Mouse (Mus musculus) liver, embryonic 12.5 days (tissue): ENCODE results near the gene Cd164l2. TPM values are rescaled to one million over a fixed set of nuclear protein-coding genes. Genes with fewer than 3 reads are reported as not detected.

ENCODE experiments used
- ATAC-seq: fragments of 200-750 bp; cut with Nextera tagmentation; 2 replicates; pipeline ENCODE4 v1.8.0; 2017; ENCODE audit warnings: moderate number of reproducible peaks, mild to moderate bottlenecking, moderate library complexity
- H3K27ac ChIP-seq: fragments of 300-500 bp; sonication (generic); 2 replicates; pipeline ENCODE4 v1.5.1; 2016; ENCODE audit warnings: mild to moderate bottlenecking
- H3K27me3 ChIP-seq: fragments of 300-500 bp; sonication (generic); replicated peaks from 2 replicates; pipeline ENCODE4 v1.6.1; 2016; ENCODE audit warnings: mild to moderate bottlenecking, moderate library complexity
- H3K36me3 ChIP-seq: fragments of 300-500 bp; sonication (generic); 2 replicates; pipeline ENCODE4 v1.6.1; 2016; ENCODE audit warnings: mild to moderate bottlenecking, moderate library complexity
- H3K4me1 ChIP-seq: fragments of 300-500 bp; sonication (generic); 2 replicates; pipeline ENCODE4 v1.6.1; 2016
- H3K4me2 ChIP-seq: fragments of 300-500 bp; sonication (generic); 2 replicates; pipeline ENCODE4 v1.6.1; 2016; ENCODE audit warnings: mild to moderate bottlenecking, moderate library complexity
- H3K4me3 ChIP-seq: fragments of 300-500 bp; sonication (generic); 2 replicates; pipeline ENCODE4 v1.5.1; 2016; ENCODE audit warnings: mild to moderate bottlenecking, moderate library complexity
- H3K9ac ChIP-seq: fragments of 300-500 bp; sonication (generic); 2 replicates; pipeline ENCODE4 v1.6.1; 2016; ENCODE audit warnings: mild to moderate bottlenecking, moderate library complexity
- H3K9me3 ChIP-seq: fragments of 300-500 bp; sonication (generic); replicated peaks from 2 replicates; pipeline ENCODE4 v1.6.1; 2016; ENCODE audit warnings: mild to moderate bottlenecking, moderate library complexity
- WGBS: fragments of 180-500 bp; shearing (Covaris S2); methylation state at CpG from one replicate; pipeline ENCODE4 v1.1.7; 2016; ENCODE audit not compliant: insufficient replicate concordance; 5-methylcytosine and 5-hydroxymethylcytosine counted together
- polyA plus RNA-seq: library from polyadenylated mRNA; unstranded; fragments of >200 nt; fragmentation: Nextera tagmentation; extraction: Ambion mirVana; gene quantifications from 2 replicates; pipeline ENCODE4 v1.2.1, GENCODE M21; 2016

Cd164l2 gene
- polyA plus RNA-seq, 1 experiment from 2014 or later: 0.12 TPM

GRCm38 (mm10) chr4:133196852-133197251, 15.1 kb upstream of the Cd164l2 start:
- no peak overlapping the region for H3K4me2 ChIP-seq
- no peak overlapping the region for H3K4me3 ChIP-seq
- H3K9ac ChIP-seq: no peak overlapping the region
- no peak overlapping the region for H3K27ac ChIP-seq
- H3K27me3 ChIP-seq: no peaks in the 10 kb centered on the region
- peaks cover 42% of the 10 kb centered on the region for H3K4me1 ChIP-seq
- no peak for ATAC-seq
- H3K36me3 ChIP-seq: peaks cover 60% of the 10 kb centered on the region
- 72% methylated on average over 7 of the region's 7 CpGs for WGBS
- H3K9me3 ChIP-seq: no peaks in the 10 kb centered on the region

GRCm38 (mm10) chr4:133197355-133197754, 14.6 kb upstream of the Cd164l2 start:
- no peak overlapping the region for H3K4me3 ChIP-seq
- no peak overlapping the region for H3K27ac ChIP-seq
- H3K9ac ChIP-seq: no peak overlapping the region
- H3K27me3 ChIP-seq: no peaks in the 10 kb centered on the region
- H3K4me2 ChIP-seq: no peak overlapping the region
- peaks cover 55% of the 10 kb centered on the region for H3K36me3 ChIP-seq
- H3K9me3 ChIP-seq: no peaks in the 10 kb centered on the region
- no peak for ATAC-seq
- WGBS: 79% methylated on average over 5 of the region's 5 CpGs
- peaks cover 42% of the 10 kb centered on the region for H3K4me1 ChIP-seq

GRCm38 (mm10) chr4:133197801-133198286, 14.1 kb upstream of the Cd164l2 start:
- Histone ChIP-seq H3K4me1 (peaks cover 42% of the 10 kb centered on the region), H3K4me2 (no peak overlapping the region)

GRCm38 (mm10) chr4:133198337-133199180, 13.4 kb upstream of the Cd164l2 start:
- Histone ChIP-seq H3K4me1 (peaks cover 42% of the 10 kb centered on the region), H3K4me2 (no peak overlapping the region)

More at GRCm38 (mm10) chr4:133197801-133198286, 14.1 kb upstream of the Cd164l2 start:
- WGBS: 77% methylated on average over 13 of the region's 13 CpGs
- no peak overlapping the region for H3K9ac ChIP-seq
- no peaks in the 10 kb centered on the region for H3K9me3 ChIP-seq
- no peak overlapping the region for H3K4me3 ChIP-seq
- no peak overlapping the region for H3K27ac ChIP-seq
- no peaks in the 10 kb centered on the region for H3K27me3 ChIP-seq
- ATAC-seq: no peak
- H3K36me3 ChIP-seq: peaks cover 50% of the 10 kb centered on the region

GRCm38 (mm10) chr4:133199743-133200142, 12.2 kb upstream of the Cd164l2 start:
- no peak for ATAC-seq
- Histone ChIP-seq H3K27me3 (peaks cover 5% of the 10 kb centered on the region; the same call in 1 of the 2 replicates), H3K36me3 (peaks cover 31% of the 10 kb centered on the region), H3K4me3 (no peak overlapping the region), H3K9ac (no peak overlapping the region), H3K9me3 (no peaks in the 10 kb centered on the region), H3K27ac (no peak overlapping the region), H3K4me2 (no peak overlapping the region), H3K4me1 (peaks cover 47% of the 10 kb centered on the region)
- 84% methylated on average over 6 of the region's 6 CpGs for WGBS

More at GRCm38 (mm10) chr4:133198337-133199180, 13.4 kb upstream of the Cd164l2 start:
- Histone ChIP-seq H3K4me3 (no peak overlapping the region), H3K27me3 (no peaks in the 10 kb centered on the region), H3K9me3 (no peaks in the 10 kb centered on the region), H3K9ac (no peak overlapping the region), H3K36me3 (peaks cover 43% of the 10 kb centered on the region), H3K27ac (no peak overlapping the region)
- 67% methylated on average over 19 of the region's 19 CpGs for WGBS
- ATAC-seq: no peak

- no peak overlapping the region for H3K4me3 ChIP-seq
- no peak overlapping the region for H3K27ac ChIP-seq
- H3K9me3 ChIP-seq: no peaks in the 10 kb centered on the region
- H3K36me3 ChIP-seq: peaks cover 26% of the 10 kb centered on the region
- no peak overlapping the region for H3K9ac ChIP-seq
- 69% methylated on average over 21 of the region's 21 CpGs for WGBS
- H3K4me1 ChIP-seq: peaks cover 47% of the 10 kb centered on the region
- no peak for ATAC-seq
- no peak overlapping the region for H3K4me2 ChIP-seq
- H3K27me3 ChIP-seq: peaks cover 10% of the 10 kb centered on the region; the same call in 1 of the 2 replicates
Observed at GRCm38 (mm10) chr4:133200343-133200742, 11.6 kb upstream of the Cd164l2 start.

- Histone ChIP-seq H3K9ac (no peak overlapping the region), H3K9me3 (no peaks in the 10 kb centered on the region), H3K4me3 (no peak overlapping the region), H3K4me1 (peaks cover 47% of the 10 kb centered on the region), H3K4me2 (no peak overlapping the region), H3K36me3 (peaks cover 17% of the 10 kb centered on the region), H3K27me3 (peaks cover 10% of the 10 kb centered on the region; the same call in 1 of the 2 replicates), H3K27ac (0 out of 2 replicates have a peak overlapping the region, but pooled peaks have one; percentile 2)
- 73% methylated on average over 8 of the region's 8 CpGs for WGBS
- ATAC-seq: 0 out of 2 replicates have a peak, but pooled peaks have one; percentile 6
Observed at GRCm38 (mm10) chr4:133201006-133201771, 10.7 kb upstream of the Cd164l2 start.

DNA sequence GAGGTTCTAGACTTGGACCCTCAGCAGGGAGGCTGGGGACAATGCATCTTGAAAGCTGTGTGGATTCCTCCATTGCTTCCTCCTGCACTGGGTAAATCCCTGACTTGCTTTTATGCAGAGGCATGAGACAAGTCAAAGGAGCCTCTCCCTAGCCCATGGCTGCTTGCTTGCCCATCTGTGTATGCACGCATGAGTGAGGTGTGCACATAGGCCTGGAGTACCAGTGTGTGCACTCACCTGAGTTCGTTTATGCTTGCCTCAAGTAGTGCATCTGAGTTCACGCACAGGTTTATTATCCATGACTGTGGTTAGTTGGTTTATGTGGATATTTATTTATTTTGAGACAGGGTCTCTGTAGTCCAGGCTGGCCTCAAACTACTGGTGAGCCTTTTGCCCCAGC, 9.7 kb upstream of the Cd164l2 start:
- 84% methylated on average over 3 of the region's 3 CpGs for WGBS
- H3K4me3 ChIP-seq: no peak overlapping the region
- no peak for ATAC-seq
- no peak overlapping the region for H3K27ac ChIP-seq
- no peak overlapping the region for H3K9ac ChIP-seq
- H3K27me3 ChIP-seq: peaks cover 10% of the 10 kb centered on the region; the same call in 1 of the 2 replicates
- H3K36me3 ChIP-seq: peaks cover 7% of the 10 kb centered on the region
- no peak overlapping the region for H3K4me2 ChIP-seq
- peaks cover 43% of the 10 kb centered on the region for H3K4me1 ChIP-seq
- no peaks in the 10 kb centered on the region for H3K9me3 ChIP-seq

- H3K4me1 ChIP-seq: peaks cover 33% of the 10 kb centered on the region
- WGBS: 36% methylated on average over 3 of the region's 3 CpGs
- no peak overlapping the region for H3K27ac ChIP-seq
- no peak overlapping the region for H3K9ac ChIP-seq
- no peak overlapping the region for H3K4me2 ChIP-seq
- H3K4me3 ChIP-seq: no peak overlapping the region
- 0 out of 2 replicates have a peak, but pooled peaks cover 3% of the 10 kb centered on the region for H3K36me3 ChIP-seq
- peaks cover 18% of the 10 kb centered on the region for H3K27me3 ChIP-seq
- no peaks in the 10 kb centered on the region for H3K9me3 ChIP-seq
- no peak for ATAC-seq
Observed at GRCm38 (mm10) chr4:133203591-133203990, 8.3 kb upstream of the Cd164l2 start.

DNA sequence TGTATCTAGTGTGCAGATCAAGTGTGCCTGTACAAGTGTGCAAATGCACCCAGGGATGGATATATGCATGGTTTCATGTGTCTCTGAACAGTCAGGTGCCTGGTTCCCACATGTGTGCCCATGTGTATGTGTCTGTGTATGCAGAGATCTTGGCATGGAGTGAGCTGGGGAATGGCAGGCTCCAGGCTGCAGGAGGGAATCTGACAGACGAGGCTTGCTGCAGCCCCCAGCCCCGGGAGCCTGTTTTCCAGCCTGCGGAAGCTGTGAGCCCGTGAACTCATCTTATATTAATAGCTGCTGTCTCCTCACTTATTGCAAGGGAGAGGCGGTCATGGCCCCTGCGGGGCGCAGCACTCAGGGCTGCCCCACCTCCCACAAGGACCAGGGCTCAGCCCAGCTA, 7.6 kb upstream of the Cd164l2 start:
- H3K4me1 ChIP-seq: peaks cover 28% of the 10 kb centered on the region
- peaks cover 26% of the 10 kb centered on the region for H3K27me3 ChIP-seq
- no peaks in the 10 kb centered on the region for H3K9me3 ChIP-seq
- no peak overlapping the region for H3K4me3 ChIP-seq
- 52% methylated on average over 7 of the region's 7 CpGs for WGBS
- no peak overlapping the region for H3K4me2 ChIP-seq
- H3K36me3 ChIP-seq: no peaks in the 10 kb centered on the region
- no peak for ATAC-seq
- H3K27ac ChIP-seq: no peak overlapping the region; the same call in 1 of the 2 replicates
- H3K9ac ChIP-seq: no peak overlapping the region

DNA sequence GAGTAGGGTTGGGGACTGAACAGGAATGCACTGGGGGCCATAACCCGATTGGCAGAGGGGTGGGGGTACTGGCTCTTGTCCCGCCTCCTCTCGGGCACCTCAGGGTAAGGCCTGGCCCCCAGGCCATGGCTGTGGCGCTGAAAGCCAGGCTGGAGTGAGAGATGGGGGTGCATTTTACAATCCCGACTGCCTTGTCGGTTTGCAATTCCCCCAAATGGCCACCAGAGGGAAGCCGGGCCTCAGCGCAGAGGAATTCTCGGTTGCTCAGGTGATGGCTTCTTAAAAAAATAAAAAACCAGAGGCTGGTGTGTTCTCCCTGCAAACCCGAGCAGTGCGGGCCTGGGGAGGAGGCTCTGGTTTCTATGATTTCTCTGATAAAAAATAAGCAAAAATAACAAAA, 2.6 kb upstream of the Cd164l2 start:
- Histone ChIP-seq H3K36me3 (no peaks in the 10 kb centered on the region), H3K4me3 (no peak overlapping the region), H3K4me1 (peaks cover 22% of the 10 kb centered on the region), H3K27me3 (peaks cover 73% of the 10 kb centered on the region), H3K9me3 (no peaks in the 10 kb centered on the region), H3K9ac (no peak overlapping the region), H3K4me2 (no peak overlapping the region), H3K27ac (no peak overlapping the region)
- 3% methylated on average over 11 of the region's 11 CpGs for WGBS
- ATAC-seq: no peak
